Mouse (Mus musculus): Measurements from ENCODE around the gene Grwd1.

- TF ChIP-seq CTCF (IDR thresholded peaks at IDR 0.05; ENCODE audit: extremely low read depth, insufficient read depth, insufficient read length, insufficient replicate concordance) = no peak
- no peak for TF ChIP-seq POLR2A (IDR thresholded peaks at IDR 0.05; ENCODE audit: low read depth, low read length)
Observed at GRCm38 (mm10) chr7:45824598-45824997, 6.1 kb downstream of the Grwd1 start, which contains the start of gene Kcnj14.
